Mouse (Mus musculus): ENCODE data around the gene Uvrag.

The Uvrag gene

DNA sequence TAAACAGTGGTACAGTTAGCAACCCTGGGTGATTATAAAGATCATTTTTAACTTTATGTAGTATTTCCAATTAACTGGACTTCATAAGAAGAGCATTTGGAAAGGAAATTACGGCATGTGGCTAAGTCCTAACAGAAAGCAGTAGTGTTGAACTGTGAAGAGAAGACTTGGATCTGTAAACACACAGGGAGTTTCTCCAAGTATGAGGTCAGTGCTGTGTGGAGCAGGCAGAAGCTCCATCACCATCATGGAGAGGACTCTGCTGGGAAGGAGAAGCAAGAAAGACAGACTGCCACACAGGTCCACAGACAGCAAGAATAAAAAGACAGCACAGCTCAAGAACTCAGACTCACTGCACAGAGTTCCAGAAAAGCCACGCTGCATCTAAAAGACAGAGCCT lies 106.0 kb downstream of the Uvrag start:
- CTCF ChIA-PET, result no interaction called here

GRCm38 (mm10) chr7:99033838-99034237 lies 107.1 kb downstream of the Uvrag start:
- ChIA-PET CTCF (no interaction called here), POLR2A (interaction anchor here in 2 of 4 experiments (0.5 to 1.2 kb wide), 3 partner anchors 12 to 228 kb away, joined by 3 read pairs; no protein-coding TSS in a partner anchor)

More for the DNA sequence above, 106.0 kb downstream of the Uvrag start:
- POLR2A ChIA-PET, result no interaction called here

DNA sequence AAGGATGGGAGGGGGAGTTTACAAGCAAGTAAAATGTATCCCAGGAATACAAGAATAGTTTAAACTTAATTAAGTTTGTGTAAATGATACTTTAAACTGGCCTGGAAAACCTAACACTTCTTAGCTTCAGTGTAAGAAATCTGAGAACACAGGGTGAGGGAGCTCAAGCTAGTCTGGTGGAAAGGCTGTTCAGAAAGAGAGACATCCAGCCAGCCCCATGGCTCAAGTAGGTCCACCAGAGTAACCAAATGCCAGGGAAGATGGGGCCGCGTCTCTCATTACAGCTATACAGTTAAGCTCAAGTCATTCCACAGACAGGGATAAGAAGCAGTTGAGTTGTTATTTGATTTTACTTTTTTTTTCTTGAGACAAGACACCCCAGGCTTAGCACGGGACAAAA lies 107.6 kb downstream of the Uvrag start:
- POLR2A ChIA-PET, result interaction anchor here in 3 of 4 experiments (0.7 to 1.2 kb wide), 3 partner anchors 12 to 18 kb away, joined by 3 read pairs; no protein-coding TSS in a partner anchor
- CTCF ChIA-PET, result interaction anchor here in 1 of 4 experiments (0.8 kb wide), 1 partner anchor 21 kb away, joined by 3 read pairs; no protein-coding TSS in a partner anchor

DNA sequence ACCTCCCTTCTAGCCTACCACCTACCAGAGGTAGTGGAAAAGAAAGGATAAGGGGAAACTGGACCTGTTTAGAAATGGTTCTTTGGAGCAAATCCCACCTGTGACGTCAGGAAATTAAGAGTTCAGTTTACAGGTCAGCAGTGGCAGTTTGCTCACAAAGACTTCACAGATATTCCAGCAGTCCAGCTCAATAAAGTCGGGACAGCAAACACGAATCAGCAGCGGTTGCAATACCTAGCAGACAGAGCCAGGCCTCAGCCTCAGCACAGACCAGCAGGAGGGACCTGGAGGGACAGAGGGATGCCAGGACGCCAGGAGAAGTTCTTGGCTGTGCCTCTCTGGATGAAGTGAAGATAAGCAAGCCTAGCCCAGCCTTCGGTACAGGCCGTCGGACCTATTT lies 108.9 kb downstream of the Uvrag start:
- POLR2A ChIA-PET, result interaction anchor here in 2 of 4 experiments (0.6 to 1.2 kb wide), 5 partner anchors 10 to 434 kb away, joined by 3 to 4 read pairs (median 3); partner anchors contain the start of gene Thap12 (in 1 of the 2)
- CTCF ChIA-PET, result interaction anchor here in 1 of 4 experiments (1.0 kb wide), 1 partner anchor 346 kb away, joined by 4 read pairs; no protein-coding TSS in a partner anchor

DNA sequence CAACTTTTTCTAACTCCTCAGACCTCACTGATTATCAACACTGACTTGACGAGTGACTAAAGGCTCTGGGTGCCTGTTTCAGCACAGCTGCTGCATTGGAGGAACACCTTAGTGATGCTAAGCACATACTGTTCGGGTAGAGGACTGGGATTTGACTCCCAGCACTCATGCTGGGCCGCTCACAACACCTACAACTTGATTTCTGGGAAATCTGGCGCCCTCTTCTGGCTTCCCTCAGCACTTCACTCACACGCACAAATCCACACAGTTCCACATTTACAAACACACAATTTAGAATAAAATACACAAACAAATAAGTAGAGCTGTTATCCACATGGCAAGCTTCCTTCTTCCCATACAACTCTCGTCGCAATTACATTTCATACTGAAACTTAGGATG lies 112.8 kb downstream of the Uvrag start:
- CTCF ChIA-PET, result interaction anchor here in 3 of 4 experiments (0.6 to 1.1 kb wide), 8 partner anchors 9 to 247 kb away, joined by 3 to 5 read pairs (median 3); no protein-coding TSS in a partner anchor
- POLR2A ChIA-PET, result interaction anchor here in 1 of 4 experiments (1.0 to 1.6 kb wide), 2 partner anchors 10 to 137 kb away, joined by 3 to 4 read pairs; no protein-coding TSS in a partner anchor

DNA sequence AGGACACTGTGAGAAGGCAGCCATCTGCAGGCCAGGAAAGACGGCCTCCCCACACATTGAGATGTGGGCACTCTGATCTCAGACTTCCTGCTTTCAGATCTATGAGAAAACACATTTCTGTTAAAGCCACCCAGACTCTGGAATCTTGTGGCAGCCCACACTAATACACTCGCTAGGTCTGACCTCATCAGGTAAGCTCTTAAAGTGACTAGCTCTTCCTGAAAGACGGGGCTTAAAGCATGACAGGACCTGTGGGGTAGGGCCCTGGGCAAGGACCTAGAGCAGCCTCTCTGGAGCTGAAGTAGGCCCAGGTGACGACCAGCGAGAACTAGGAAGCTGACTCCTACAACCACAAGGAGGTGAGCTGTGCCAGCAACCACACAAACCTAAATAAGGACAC lies 113.8 kb downstream of the Uvrag start:
- CTCF ChIA-PET, result interaction anchor here in 2 of 4 experiments (1.0 to 1.1 kb wide), 2 partner anchors 10 to 246 kb away, joined by 3 read pairs; no protein-coding TSS in a partner anchor
- POLR2A ChIA-PET, result interaction anchor here in 2 of 4 experiments (0.6 to 1.1 kb wide), 2 partner anchors 10 to 65 kb away, joined by 3 read pairs; no protein-coding TSS in a partner anchor

DNA sequence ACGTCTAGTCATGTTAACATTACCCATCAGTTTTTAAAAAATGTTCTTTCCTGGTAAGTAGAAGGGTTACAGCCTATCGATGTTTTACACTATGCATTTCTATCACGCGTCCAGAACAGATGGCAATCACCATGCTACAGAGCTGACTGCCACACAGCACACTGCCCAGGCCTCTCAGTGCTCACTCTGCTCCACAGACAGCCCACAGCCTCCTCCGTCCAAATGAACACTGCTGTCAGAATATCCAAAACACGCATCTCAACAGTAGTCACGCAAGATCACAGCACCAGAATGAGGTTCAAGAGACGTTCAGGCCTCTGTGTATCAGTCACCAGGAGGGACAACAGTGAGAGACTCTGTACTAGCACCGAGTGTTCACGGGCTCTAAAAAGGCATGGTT lies 115.0 kb downstream of the Uvrag start:
- ChIA-PET POLR2A (interaction anchor here in 1 of 4 experiments (1.4 kb wide), 1 partner anchor 62 kb away, joined by 4 read pairs; no protein-coding TSS in a partner anchor), CTCF (interaction anchor here in 1 of 4 experiments (0.5 to 1.4 kb wide), 3 partner anchors 53 to 236 kb away, joined by 3 read pairs; no protein-coding TSS in a partner anchor)

DNA sequence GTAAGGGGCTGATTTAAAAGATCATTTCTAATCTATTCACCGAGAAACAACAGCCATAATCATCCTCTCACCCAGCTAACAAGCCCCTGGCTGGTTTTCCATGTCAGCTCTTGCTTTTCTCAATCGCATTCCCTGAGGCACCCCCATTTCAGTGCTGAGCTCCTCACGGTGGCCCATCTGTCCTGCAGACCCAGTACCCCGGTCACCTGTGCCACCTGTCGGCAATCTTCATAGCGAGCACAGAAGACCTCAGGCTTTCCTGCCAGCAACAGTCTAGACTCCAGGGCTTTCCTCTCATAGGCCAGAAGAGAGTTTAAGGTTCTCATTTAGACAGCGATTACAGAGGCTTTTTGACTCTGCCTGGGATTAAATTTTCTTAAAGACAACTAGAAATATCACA lies 115.7 kb downstream of the Uvrag start:
- CTCF ChIA-PET, result interaction anchor here in 3 of 4 experiments (0.6 to 1.4 kb wide), 3 partner anchors 54 to 1106 kb away, joined by 3 read pairs; no protein-coding TSS in a partner anchor
- POLR2A ChIA-PET, result interaction anchor here in 2 of 4 experiments (0.7 to 1.4 kb wide), 3 partner anchors 10 to 61 kb away, joined by 3 to 4 read pairs (median 3); no protein-coding TSS in a partner anchor

GRCm38 (mm10) chr7:99024791-99025190 lies 116.2 kb downstream of the Uvrag start:
- CTCF ChIA-PET, result interaction anchor here in 2 of 4 experiments (0.6 to 1.4 kb wide), 3 partner anchors 54 to 225 kb away, joined by 3 read pairs; no protein-coding TSS in a partner anchor
- POLR2A ChIA-PET, result interaction anchor here in 2 of 4 experiments (0.7 to 1.4 kb wide), 3 partner anchors 9 to 61 kb away, joined by 3 to 4 read pairs (median 3); no protein-coding TSS in a partner anchor

DNA sequence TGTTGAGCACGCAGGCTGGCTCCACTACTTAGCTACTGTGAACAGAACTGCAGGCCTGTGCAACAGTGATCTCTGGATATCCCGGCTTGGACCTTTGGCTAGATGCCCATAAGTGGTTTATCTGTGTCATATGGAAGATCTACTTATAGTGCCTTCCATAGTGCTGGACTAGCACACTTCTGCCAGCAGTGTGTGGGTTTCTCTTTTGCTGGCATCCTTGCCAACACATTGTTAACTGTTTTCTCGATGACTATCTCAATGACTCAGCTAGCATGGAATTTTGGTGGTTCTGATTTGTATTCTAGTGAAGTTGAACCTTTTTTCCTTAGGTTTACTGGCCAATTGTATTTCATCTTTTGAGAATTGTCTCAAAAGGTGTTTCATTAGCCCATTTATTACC lies 117.0 kb downstream of the Uvrag start:
- ChIA-PET CTCF (interaction anchor here in 1 of 4 experiments (1.2 kb wide), 1 partner anchor 50 kb away, joined by 3 read pairs; no protein-coding TSS in a partner anchor), POLR2A (no interaction called here)

GRCm38 (mm10) chr7:99021277-99021676 lies 119.7 kb downstream of the Uvrag start:
- ChIA-PET CTCF (interaction anchor here in 2 of 4 experiments (0.6 to 0.9 kb wide), 5 partner anchors 22 to 120 kb away, joined by 3 to 5 read pairs (median 3); no protein-coding TSS in a partner anchor), POLR2A (interaction anchor here in 1 of 4 experiments (1.5 kb wide), 1 partner anchor 11 kb away, joined by 4 read pairs; no protein-coding TSS in a partner anchor)

DNA sequence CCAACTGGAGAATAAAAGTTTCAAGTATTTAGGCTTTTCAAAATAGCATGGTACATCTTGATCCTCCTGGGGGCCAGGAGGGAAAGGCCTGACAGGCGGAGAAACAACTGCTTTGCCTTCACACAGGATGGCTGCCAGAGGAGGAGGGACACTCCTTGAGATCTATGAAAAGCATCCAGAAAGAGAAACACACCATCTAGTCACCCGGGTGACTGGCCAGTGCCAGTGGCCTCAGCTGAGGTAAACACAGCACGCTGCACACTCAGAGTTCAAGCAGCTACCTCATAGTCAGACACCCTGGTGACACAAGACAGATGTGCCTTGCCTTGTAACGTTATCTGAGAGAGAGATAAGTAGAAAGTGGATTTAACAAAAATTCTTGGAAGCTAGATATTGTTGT lies 120.6 kb downstream of the Uvrag start:
- POLR2A ChIA-PET, result no interaction called here
- CTCF ChIA-PET, result no interaction called here

DNA sequence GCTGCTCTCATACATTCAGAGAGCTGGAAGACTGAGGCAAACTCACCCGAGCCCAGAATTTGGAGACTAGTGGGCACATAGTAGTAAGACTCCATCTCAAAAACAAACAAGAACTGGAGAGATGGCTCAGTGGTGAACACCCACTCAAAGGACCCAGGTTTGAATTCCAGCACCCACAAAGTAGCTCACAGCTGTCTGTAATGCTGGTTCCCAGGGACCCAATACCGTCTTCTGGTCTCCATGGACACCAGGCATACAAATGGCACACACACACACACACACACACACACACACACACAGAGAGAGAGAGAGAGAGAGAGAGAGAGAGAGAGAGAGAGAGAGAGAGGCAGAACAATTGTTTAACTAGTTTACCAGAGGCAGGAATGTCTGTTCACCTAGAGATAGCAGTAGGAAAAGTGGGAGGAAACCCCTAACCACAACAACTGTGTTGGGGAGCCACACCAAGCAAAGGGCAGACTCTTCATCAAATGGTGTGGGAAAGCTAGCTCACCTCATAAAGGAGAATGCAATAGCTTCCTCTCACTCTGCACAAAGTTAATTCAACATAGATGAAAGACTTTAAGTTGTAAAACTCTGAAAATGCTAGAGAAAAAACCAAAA lies 123.6 kb downstream of the Uvrag start:
- CTCF ChIA-PET, result interaction anchor here in 2 of 4 experiments (0.6 to 1.4 kb wide), 2 partner anchors 10 to 118 kb away, joined by 3 read pairs; no protein-coding TSS in a partner anchor
- POLR2A ChIA-PET, result interaction anchor here in 2 of 4 experiments (0.5 to 1.3 kb wide), 2 partner anchors 11 to 250 kb away, joined by 3 to 4 read pairs; partner anchors contain the start of gene Map6 (in 1 of the 2)

DNA sequence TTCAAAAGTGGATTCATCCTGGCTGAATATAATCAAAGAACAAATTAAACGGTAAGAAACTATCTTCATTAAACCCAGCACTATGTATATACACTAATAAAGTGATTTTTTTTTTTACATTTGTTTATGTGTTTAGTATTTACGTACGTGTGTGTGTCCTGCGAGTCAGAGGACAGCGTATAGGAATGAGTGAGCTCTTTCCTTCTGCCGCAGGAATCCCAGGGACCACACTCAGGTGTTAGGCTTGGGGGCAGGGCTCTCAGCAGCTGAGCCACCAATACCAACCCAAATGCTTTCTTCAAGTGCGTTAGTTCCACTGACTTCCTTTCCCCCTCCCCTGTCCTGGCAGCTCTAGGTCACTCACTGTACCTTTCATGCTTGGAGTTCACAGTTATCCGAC lies 125.0 kb downstream of the Uvrag start:
- ChIA-PET POLR2A (interaction anchor here in 2 of 4 experiments (0.7 to 1.5 kb wide), 4 partner anchors 9 to 359 kb away, joined by 3 to 5 read pairs (median 3); partner anchors contain the start of gene Emsy (in 1 of the 2)), CTCF (no interaction called here)

DNA sequence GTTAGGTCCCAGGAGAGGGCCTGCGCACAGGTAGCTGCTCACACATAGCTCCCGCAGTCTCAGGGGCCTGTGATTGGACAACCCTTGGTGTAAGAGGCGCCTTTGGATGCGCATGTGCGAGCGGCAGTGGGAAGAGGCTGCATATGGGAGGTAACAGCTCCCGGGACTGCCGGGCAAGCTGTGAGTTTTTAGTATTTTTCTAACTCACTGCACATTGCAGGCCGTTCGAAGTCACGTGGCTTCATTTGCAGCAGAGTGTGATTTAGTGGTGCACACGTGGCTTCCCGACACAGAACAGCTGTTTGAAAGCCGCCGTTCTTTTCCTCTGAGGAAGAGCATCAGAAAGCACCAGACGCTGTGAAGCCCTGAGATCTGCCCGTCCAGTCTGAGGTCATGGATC lies 125.5 kb downstream of the Uvrag start:
- CTCF ChIA-PET, result interaction anchor here in 1 of 4 experiments (0.6 kb wide), 1 partner anchor 177 kb away, joined by 3 read pairs; no protein-coding TSS in a partner anchor
- POLR2A ChIA-PET, result interaction anchor here in 3 of 4 experiments (0.6 to 1.6 kb wide), 6 partner anchors 10 to 359 kb away, joined by 3 to 5 read pairs (median 3); partner anchors contain the start of gene Emsy (in 1 of the 3)

DNA sequence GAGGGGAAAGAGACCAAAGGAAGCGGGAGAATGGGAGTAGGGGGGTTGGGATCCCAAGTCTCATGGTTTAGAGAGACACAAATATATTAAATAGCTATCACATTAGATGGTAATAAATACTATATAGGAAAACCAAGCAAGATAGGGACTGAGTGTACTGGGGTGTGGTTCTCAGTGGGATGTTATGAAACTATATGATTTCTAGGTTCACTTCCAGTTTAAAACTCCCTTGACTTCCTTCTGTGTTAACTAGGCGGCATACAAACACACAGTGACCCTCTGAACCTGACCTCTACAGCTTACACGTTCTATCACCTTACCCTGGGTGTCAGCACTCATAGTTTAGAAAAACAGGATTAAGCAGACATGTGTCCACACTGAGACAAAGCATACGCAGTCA lies 126.3 kb downstream of the Uvrag start:
- ChIA-PET CTCF (no interaction called here), POLR2A (interaction anchor here in 3 of 4 experiments (0.6 to 1.6 kb wide), 5 partner anchors 9 to 31 kb away, joined by 3 to 4 read pairs (median 3); no protein-coding TSS in a partner anchor)

DNA sequence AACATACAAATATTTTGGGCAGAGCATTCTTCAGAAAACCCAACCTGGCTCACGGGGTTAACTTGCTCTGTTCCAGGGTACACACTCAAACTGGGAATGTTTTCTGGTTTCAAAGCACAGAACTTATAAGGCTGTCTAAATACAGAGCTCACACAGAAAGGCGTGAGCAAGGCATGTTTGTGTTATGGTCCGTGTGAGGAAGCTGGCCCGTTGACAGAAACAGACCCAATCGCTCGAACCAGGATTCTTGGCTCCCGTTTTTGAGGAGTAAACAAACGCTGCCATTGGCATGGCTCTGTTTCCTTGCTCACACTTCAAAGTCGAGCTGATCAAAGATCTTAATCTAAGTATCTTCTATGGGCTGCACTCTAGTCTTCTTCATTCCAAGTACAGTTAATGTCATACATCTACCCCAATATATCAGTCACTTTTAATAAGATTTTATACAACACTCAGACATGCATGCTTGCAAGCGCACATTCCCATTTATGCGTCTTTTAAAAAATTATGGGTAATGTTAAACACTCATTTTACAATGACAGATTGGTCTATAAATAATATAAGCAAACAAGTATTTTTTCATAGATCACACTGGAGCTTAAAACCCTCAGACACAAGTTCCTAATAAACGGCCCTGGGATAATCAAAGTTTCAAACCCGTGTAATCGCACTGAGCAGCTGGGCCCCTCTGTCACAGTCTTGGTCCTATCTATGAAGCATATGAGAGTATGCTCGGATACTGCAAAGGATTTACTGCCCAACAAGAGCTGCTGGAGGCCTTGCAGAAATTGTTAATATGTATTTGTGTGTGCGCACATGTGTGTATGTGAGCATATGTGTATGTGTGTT lies 133.2 kb downstream of the Uvrag start:
- CTCF ChIA-PET, result interaction anchor here in 1 of 4 experiments (0.6 kb wide), 1 partner anchor 11 kb away, joined by 3 read pairs; no protein-coding TSS in a partner anchor
- POLR2A ChIA-PET, result no interaction called here

DNA sequence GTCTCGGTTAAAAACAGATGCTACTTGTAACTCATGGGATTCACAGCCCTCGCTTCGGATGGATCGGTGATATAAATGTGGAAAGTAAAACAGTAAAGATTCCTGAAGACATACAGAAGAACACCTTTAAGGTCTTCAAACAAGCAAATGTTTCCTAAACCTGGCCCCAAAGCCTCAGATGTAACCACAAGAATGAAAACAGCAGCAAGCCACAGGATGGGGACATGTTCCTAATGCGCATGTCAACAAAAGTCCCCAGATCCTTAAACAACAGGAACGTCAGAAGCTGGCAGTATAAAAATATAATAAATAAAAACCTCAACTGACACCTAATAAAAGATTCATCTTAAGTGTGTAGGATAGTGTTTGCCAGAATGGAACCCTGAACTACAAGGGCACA lies 137.7 kb downstream of the Uvrag start:
- POLR2A ChIA-PET, result interaction anchor here in 1 of 4 experiments (1.2 kb wide), 1 partner anchor 10 kb away, joined by 3 read pairs; no protein-coding TSS in a partner anchor
- CTCF ChIA-PET, result no interaction called here

Measured in embryonic stem cell, embryonic (primary cell).